Mouse (Mus musculus): ENCODE measurements around the gene Vmn2r62. TPM values are rescaled to one million over a fixed set of nuclear protein-coding genes. Genes with fewer than 3 reads are reported as not detected.
"Not testable (repeated sequence)": the region's sequence is repeated elsewhere in the genome, so short reads cannot be mapped to it uniquely, and the experiment has no call there.

Vmn2r62 gene
- polyA plus RNA-seq (2012; rRNA removed) = 0.04 TPM in 1 of 2 replicates, not detected in the other

- not testable (repeated sequence) for H3K36me3 ChIP-seq (ENCODE audit: control insufficient read depth, insufficient read depth, low read length); H3K4me3 ChIP-seq (ENCODE audit: control insufficient read depth, low read depth, low read length); H3K27me3 ChIP-seq (ENCODE audit: control insufficient read depth, insufficient read depth, low read length); H3K27ac ChIP-seq (ENCODE audit: control insufficient read depth, insufficient read depth, low read depth, low read length); H3K4me1 ChIP-seq (ENCODE audit: control insufficient read depth, insufficient read depth, low read length)
Measured at GRCm38 (mm10) chr7:42793425-42793824, at the start of gene Vmn2r62. Gene Vmn2r62, minus strand, starts transcription at chr7:42793525.

DNA sequence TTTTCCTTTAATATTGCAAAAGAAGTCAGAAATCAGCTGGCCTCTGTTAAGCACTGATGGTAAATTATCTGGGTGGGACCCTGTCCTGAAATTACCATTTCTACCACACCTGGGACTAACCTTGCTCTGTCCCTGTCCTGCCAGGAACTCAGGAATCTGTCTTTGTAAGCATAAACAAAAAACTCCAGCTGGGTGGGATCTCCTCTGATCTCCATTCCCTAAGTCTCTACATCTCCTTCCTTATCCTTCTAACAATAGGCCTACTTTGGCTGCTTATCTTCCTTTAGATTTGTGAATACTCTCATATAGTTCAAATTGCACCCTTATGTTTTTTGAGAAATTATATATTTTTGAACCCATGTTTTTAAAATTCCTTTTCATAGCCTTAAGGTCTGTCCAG is 45.0 kb upstream of the Vmn2r62 start:
- not testable (repeated sequence) for H3K4me3 ChIP-seq (ENCODE audit: control insufficient read depth, low read depth, low read length); H3K27ac ChIP-seq (ENCODE audit: control insufficient read depth, insufficient read depth, low read depth, low read length); H3K36me3 ChIP-seq (ENCODE audit: control insufficient read depth, insufficient read depth, low read length); H3K4me1 ChIP-seq (ENCODE audit: control insufficient read depth, insufficient read depth, low read length); H3K27me3 ChIP-seq (ENCODE audit: control insufficient read depth, insufficient read depth, low read length)

- no peak for TF ChIP-seq POLR2A (IDR thresholded peaks at IDR 0.05; ENCODE audit: control insufficient read depth, low read depth, low read length)
- TF ChIP-seq CTCF (IDR thresholded peaks at IDR 0.05; ENCODE audit: control insufficient read depth, insufficient read depth, insufficient replicate concordance, low read depth, low read length) = no peak
- no peak overlapping the region for H3K4me3 ChIP-seq (ENCODE audit: control insufficient read depth, low read depth, low read length)
- no peaks in the 10 kb centered on the region for H3K4me1 ChIP-seq (ENCODE audit: control insufficient read depth, insufficient read depth, low read length)
- no peaks in the 10 kb centered on the region for H3K36me3 ChIP-seq (ENCODE audit: control insufficient read depth, insufficient read depth, low read length)
- no peaks in the 10 kb centered on the region for H3K27me3 ChIP-seq (ENCODE audit: control insufficient read depth, insufficient read depth, low read length)
- H3K27ac ChIP-seq (ENCODE audit: control insufficient read depth, insufficient read depth, low read depth, low read length) = no peak overlapping the region
Measured at GRCm38 (mm10) chr7:42832221-42832620, 38.9 kb upstream of the Vmn2r62 start.

GRCm38 (mm10) chr7:42749836-42750235 is 43.5 kb downstream of the Vmn2r62 start:
- Histone ChIP-seq H3K36me3 (ENCODE audit: control insufficient read depth, insufficient read depth, low read length) (no peaks in the 10 kb centered on the region), H3K27ac (ENCODE audit: control insufficient read depth, insufficient read depth, low read depth, low read length) (no peak overlapping the region), H3K4me1 (ENCODE audit: control insufficient read depth, insufficient read depth, low read length) (peaks cover 2% of the 10 kb centered on the region; the same call in 1 of the 2 replicates), H3K4me3 (ENCODE audit: control insufficient read depth, low read depth, low read length) (peak overlapping the region; percentile 83), H3K27me3 (ENCODE audit: control insufficient read depth, insufficient read depth, low read length) (no peaks in the 10 kb centered on the region)
- TF ChIP-seq POLR2A (IDR thresholded peaks at IDR 0.05; ENCODE audit: control insufficient read depth, low read depth, low read length) = no peak
- TF ChIP-seq CTCF (IDR thresholded peaks at IDR 0.05; ENCODE audit: control insufficient read depth, insufficient read depth, insufficient replicate concordance, low read depth, low read length) = no peak

DNA sequence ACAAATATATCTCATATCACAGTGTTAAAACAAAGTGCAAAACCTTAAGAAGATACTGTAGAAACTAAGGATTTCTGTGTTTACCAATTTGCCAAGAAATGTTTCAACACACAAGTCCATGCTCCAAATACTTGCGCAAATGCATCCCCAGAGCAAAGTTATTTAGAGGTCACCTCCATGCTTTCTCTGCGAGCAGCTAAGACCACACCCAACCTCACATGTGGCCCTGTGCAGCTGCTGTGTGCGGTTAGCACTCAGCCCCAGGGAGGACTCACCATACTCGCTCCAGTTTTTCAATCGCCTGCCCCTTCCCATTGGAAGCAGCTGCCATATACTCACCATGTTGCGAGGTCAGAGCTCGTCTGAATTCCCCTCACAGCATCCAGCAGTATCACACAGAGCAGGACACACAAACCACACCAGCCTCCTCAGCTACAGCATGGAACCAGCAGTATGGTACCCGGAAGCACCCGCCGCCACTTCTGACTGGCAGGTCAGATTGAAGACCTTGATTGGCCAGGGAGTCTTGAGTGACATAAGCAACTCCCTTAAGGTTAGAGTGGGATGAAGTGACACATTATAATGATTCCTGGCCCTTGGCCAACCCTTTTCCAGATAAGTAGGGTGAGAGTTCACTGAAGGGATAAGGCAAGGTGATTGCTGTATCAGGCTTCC is 54.7 kb downstream of the Vmn2r62 start:
- Histone ChIP-seq H3K4me3 (ENCODE audit: control insufficient read depth, low read depth, low read length) (no peak overlapping the region; the same call in 1 of the 2 replicates), H3K27ac (ENCODE audit: control insufficient read depth, insufficient read depth, low read depth, low read length) (no peak overlapping the region), H3K4me1 (ENCODE audit: control insufficient read depth, insufficient read depth, low read length) (0 out of 2 replicates have a peak, but pooled peaks cover 4% of the 10 kb centered on the region), H3K36me3 (ENCODE audit: control insufficient read depth, insufficient read depth, low read length) (no peaks in the 10 kb centered on the region), H3K27me3 (ENCODE audit: control insufficient read depth, insufficient read depth, low read length) (no peaks in the 10 kb centered on the region)
- TF ChIP-seq CTCF (IDR thresholded peaks at IDR 0.05; ENCODE audit: control insufficient read depth, insufficient read depth, insufficient replicate concordance, low read depth, low read length) (no peak), POLR2A (IDR thresholded peaks at IDR 0.05; ENCODE audit: control insufficient read depth, low read depth, low read length) (no peak)

DNA sequence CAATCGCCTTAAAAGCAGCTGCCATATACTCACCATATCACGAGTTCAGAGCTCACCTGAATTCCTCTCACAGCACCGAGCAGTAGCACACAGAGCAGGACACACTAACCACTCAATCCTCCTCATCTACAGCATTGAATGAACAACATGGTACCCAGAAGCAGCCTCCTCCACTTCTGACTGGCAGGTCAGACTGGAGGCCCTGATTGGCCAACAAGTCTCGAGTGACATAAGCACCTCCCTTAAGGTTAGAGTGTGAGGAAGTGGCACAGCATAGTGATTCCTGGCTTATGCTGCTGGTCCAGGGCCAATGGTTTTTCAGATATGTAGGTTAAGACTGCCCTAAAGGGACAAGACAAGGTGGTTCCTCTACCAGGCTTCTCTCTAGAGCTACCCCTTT is 66.4 kb downstream of the Vmn2r62 start, which contains the start of gene Gm17067:
Gene Gm17067, minus strand, starts transcription at position 101 of the 400 bp plus-strand sequence.
- not testable (repeated sequence) for H3K36me3 ChIP-seq (ENCODE audit: control insufficient read depth, insufficient read depth, low read length); H3K27me3 ChIP-seq (ENCODE audit: control insufficient read depth, insufficient read depth, low read length); H3K4me3 ChIP-seq (ENCODE audit: control insufficient read depth, low read depth, low read length); H3K27ac ChIP-seq (ENCODE audit: control insufficient read depth, insufficient read depth, low read depth, low read length); H3K4me1 ChIP-seq (ENCODE audit: control insufficient read depth, insufficient read depth, low read length)

Other genes starting within 250 kb of the Vmn2r62 start
- not detected in 2 replicates for gene Gm21028, start 214.9 kb downstream of the Vmn2r62 start, polyA plus RNA-seq (2012; rRNA removed)
- gene Zfp977, start 201.0 kb downstream of the Vmn2r62 start, polyA plus RNA-seq (2012; rRNA removed) = 0.47 and 0.85 TPM in 2 replicates
- gene Zfp976, start 150.9 kb downstream of the Vmn2r62 start, polyA plus RNA-seq (2012; rRNA removed) = 0.43 and 0.57 TPM in 2 replicates
- 0.32 and 0.75 TPM in 2 replicates for gene Zfp975, start 100.8 kb downstream of the Vmn2r62 start, polyA plus RNA-seq (2012; rRNA removed)
- gene Gm17067, start 66.5 kb downstream of the Vmn2r62 start, polyA plus RNA-seq (2012; rRNA removed) = 1.4 TPM in 2 replicates
- gene Gm2381, start 73.7 kb upstream of the Vmn2r62 start, polyA plus RNA-seq (2012; rRNA removed) = 0.05 and 0.16 TPM in 2 replicates
- gene Vmn2r63, start 140.3 kb upstream of the Vmn2r62 start, polyA plus RNA-seq (2012; rRNA removed) = not detected in 2 replicates
- not detected in 2 replicates for gene Gm9268, start 225.2 kb upstream of the Vmn2r62 start, polyA plus RNA-seq (2012; rRNA removed)